Mouse (Mus musculus): ENCODE results near the gene Maml3. TPM values are rescaled to one million over a fixed set of nuclear protein-coding genes. Genes with fewer than 3 reads are reported as not detected.
A peak's percentile ranks its signal among the peaks of the same experiment; 100 is the strongest.

The Maml3 gene
- polyA plus RNA-seq, 1 experiment from 2014 or later, result 8.0 TPM

GRCm38 (mm10) chr3:52100306-52100705 is 4.6 kb downstream of the Maml3 start:
- peak overlapping the region; percentile 86 for H3K4me2 ChIP-seq (replicated peaks)
- no peaks in the 10 kb centered on the region for H3K9me3 ChIP-seq (ENCODE audit: control insufficient read depth, low read length)
- peak overlapping the region; percentile 99 for H3K27ac ChIP-seq
- no peaks in the 10 kb centered on the region for H3K36me3 ChIP-seq (replicated peaks; ENCODE audit: control insufficient read depth, insufficient read depth)
- DNase-seq (ENCODE audit: low spot score) (no peak), ATAC-seq (ENCODE audit: low FRiP score) (no peak)
- no peaks in the 10 kb centered on the region for H3K27me3 ChIP-seq (ENCODE audit: control insufficient read depth, insufficient read depth, low read length)
- H3K4me3 ChIP-seq (replicated peaks; ENCODE audit: low read length), result no peak overlapping the region
- WGBS, result 71% methylated on average over 4 of the region's 4 CpGs
- H3K4me1 ChIP-seq (replicated peaks; ENCODE audit: control insufficient read depth, insufficient read depth, low read length), result peaks cover 5% of the 10 kb centered on the region
- no peak overlapping the region for H3K9ac ChIP-seq

- Histone ChIP-seq H3K27me3 (ENCODE audit: control insufficient read depth, insufficient read depth, low read length) (no peaks in the 10 kb centered on the region), H3K9me3 (ENCODE audit: control insufficient read depth, low read length) (no peaks in the 10 kb centered on the region), H3K36me3 (replicated peaks; ENCODE audit: control insufficient read depth, insufficient read depth) (no peaks in the 10 kb centered on the region), H3K9ac (no peak overlapping the region), H3K4me2 (replicated peaks) (no peak overlapping the region), H3K4me1 (replicated peaks; ENCODE audit: control insufficient read depth, insufficient read depth, low read length) (peaks cover 5% of the 10 kb centered on the region), H3K4me3 (replicated peaks; ENCODE audit: low read length) (no peak overlapping the region), H3K27ac (no peak overlapping the region)
- ATAC-seq (ENCODE audit: low FRiP score), result no peak
- WGBS, result 92% methylated on average over 1 of the region's 1 CpGs
- no peak for DNase-seq (ENCODE audit: low spot score)
Measured at GRCm38 (mm10) chr3:52099286-52099685, 5.6 kb downstream of the Maml3 start.

GRCm38 (mm10) chr3:52091261-52091797 is 13.5 kb downstream of the Maml3 start:
- no peak overlapping the region for H3K4me2 ChIP-seq (replicated peaks)
- WGBS, result 64% methylated on average over 7 of the region's 7 CpGs
- H3K4me3 ChIP-seq (replicated peaks; ENCODE audit: low read length), result no peak overlapping the region
- no peaks in the 10 kb centered on the region for H3K9me3 ChIP-seq (ENCODE audit: control insufficient read depth, low read length)
- no peak for ATAC-seq (ENCODE audit: low FRiP score)
- no peaks in the 10 kb centered on the region for H3K27me3 ChIP-seq (ENCODE audit: control insufficient read depth, insufficient read depth, low read length)
- no peaks in the 10 kb centered on the region for H3K36me3 ChIP-seq (replicated peaks; ENCODE audit: control insufficient read depth, insufficient read depth)
- H3K4me1 ChIP-seq (replicated peaks; ENCODE audit: control insufficient read depth, insufficient read depth, low read length), result peaks cover 23% of the 10 kb centered on the region
- no peak overlapping the region for H3K9ac ChIP-seq
- DNase-seq (ENCODE audit: low spot score), result no peak
- H3K27ac ChIP-seq, result no peak overlapping the region

- H3K27ac ChIP-seq, result no peak overlapping the region
- whole genome bisulfite sequencing, result 77% methylated on average over 8 of the region's 8 CpGs
- no peaks in the 10 kb centered on the region for H3K9me3 ChIP-seq (ENCODE audit: control insufficient read depth, low read length)
- ATAC-seq (ENCODE audit: low FRiP score) (no peak), DNase-seq (ENCODE audit: low spot score) (no peak)
- H3K27me3 ChIP-seq (ENCODE audit: control insufficient read depth, insufficient read depth, low read length), result no peaks in the 10 kb centered on the region
- no peak overlapping the region for H3K4me3 ChIP-seq (replicated peaks; ENCODE audit: low read length)
- H3K4me1 ChIP-seq (replicated peaks; ENCODE audit: control insufficient read depth, insufficient read depth, low read length), result peaks cover 23% of the 10 kb centered on the region
- H3K4me2 ChIP-seq (replicated peaks), result no peak overlapping the region
- H3K9ac ChIP-seq, result no peak overlapping the region
- H3K36me3 ChIP-seq (replicated peaks; ENCODE audit: control insufficient read depth, insufficient read depth), result no peaks in the 10 kb centered on the region
Measured at GRCm38 (mm10) chr3:52090230-52090873, 14.5 kb downstream of the Maml3 start.

GRCm38 (mm10) chr3:52088458-52089341 is 16.2 kb downstream of the Maml3 start:
- no peak overlapping the region for H3K4me3 ChIP-seq (replicated peaks; ENCODE audit: low read length)
- 10% methylated on average over 19 of the region's 19 CpGs for WGBS
- H3K4me1 ChIP-seq (replicated peaks; ENCODE audit: control insufficient read depth, insufficient read depth, low read length), result peaks cover 23% of the 10 kb centered on the region

GRCm38 (mm10) chr3:52087636-52088280 is 17.1 kb downstream of the Maml3 start:
- peaks cover 23% of the 10 kb centered on the region for H3K4me1 ChIP-seq (replicated peaks; ENCODE audit: control insufficient read depth, insufficient read depth, low read length)
- H3K27me3 ChIP-seq (ENCODE audit: control insufficient read depth, insufficient read depth, low read length), result no peaks in the 10 kb centered on the region
- no peaks in the 10 kb centered on the region for H3K36me3 ChIP-seq (replicated peaks; ENCODE audit: control insufficient read depth, insufficient read depth)
- ATAC-seq (ENCODE audit: low FRiP score) (no peak; the same call in 1 of the 2 replicates), DNase-seq (ENCODE audit: low spot score) (peak; percentile 30)
- H3K4me3 ChIP-seq (replicated peaks; ENCODE audit: low read length), result no peak overlapping the region
- WGBS, result 35% methylated on average over 7 of the region's 7 CpGs
- H3K27ac ChIP-seq, result peak overlapping the region; percentile 83
- H3K9me3 ChIP-seq (ENCODE audit: control insufficient read depth, low read length), result no peaks in the 10 kb centered on the region
- H3K4me2 ChIP-seq (replicated peaks), result peak overlapping the region; percentile 39; the same call in 1 of the 2 replicates
- H3K9ac ChIP-seq, result 0 out of 2 replicates have a peak overlapping the region, but pooled peaks have one; percentile 33

More at GRCm38 (mm10) chr3:52088458-52089341, 16.2 kb downstream of the Maml3 start:
- H3K4me2 ChIP-seq (replicated peaks), result peak overlapping the region; percentile 39
- H3K27ac ChIP-seq, result peak overlapping the region; percentile 83
- DNase-seq (ENCODE audit: low spot score), result peak; percentile 88
- H3K36me3 ChIP-seq (replicated peaks; ENCODE audit: control insufficient read depth, insufficient read depth), result no peaks in the 10 kb centered on the region
- peak overlapping the region; percentile 33; the same call in 1 of the 2 replicates for H3K9ac ChIP-seq
- no peaks in the 10 kb centered on the region for H3K27me3 ChIP-seq (ENCODE audit: control insufficient read depth, insufficient read depth, low read length)
- ATAC-seq (ENCODE audit: low FRiP score), result peak; percentile 88
- no peaks in the 10 kb centered on the region for H3K9me3 ChIP-seq (ENCODE audit: control insufficient read depth, low read length)

- no peak overlapping the region for H3K9ac ChIP-seq
- no peak for ATAC-seq (ENCODE audit: low FRiP score)
- 0 out of 2 replicates have a peak, but pooled peaks cover 2% of the 10 kb centered on the region for H3K4me1 ChIP-seq (replicated peaks; ENCODE audit: control insufficient read depth, insufficient read depth, low read length)
- no peak overlapping the region for H3K4me3 ChIP-seq (replicated peaks; ENCODE audit: low read length)
- H3K36me3 ChIP-seq (replicated peaks; ENCODE audit: control insufficient read depth, insufficient read depth), result no peaks in the 10 kb centered on the region
- no peak for DNase-seq (ENCODE audit: low spot score)
- H3K27ac ChIP-seq, result no peak overlapping the region
- no peaks in the 10 kb centered on the region for H3K9me3 ChIP-seq (ENCODE audit: control insufficient read depth, low read length)
- H3K4me2 ChIP-seq (replicated peaks), result no peak overlapping the region
- WGBS, result 90% methylated on average over 2 of the region's 2 CpGs
- no peaks in the 10 kb centered on the region for H3K27me3 ChIP-seq (ENCODE audit: control insufficient read depth, insufficient read depth, low read length)
Measured at GRCm38 (mm10) chr3:52078763-52079162, 26.1 kb downstream of the Maml3 start.

GRCm38 (mm10) chr3:52073959-52074358 is 30.9 kb downstream of the Maml3 start:
- Histone ChIP-seq H3K4me1 (replicated peaks; ENCODE audit: control insufficient read depth, insufficient read depth, low read length) (peaks cover 36% of the 10 kb centered on the region), H3K4me2 (replicated peaks) (no peak overlapping the region), H3K4me3 (replicated peaks; ENCODE audit: low read length) (no peak overlapping the region), H3K36me3 (replicated peaks; ENCODE audit: control insufficient read depth, insufficient read depth) (no peaks in the 10 kb centered on the region), H3K9ac (no peak overlapping the region), H3K27ac (no peak overlapping the region), H3K9me3 (ENCODE audit: control insufficient read depth, low read length) (no peaks in the 10 kb centered on the region), H3K27me3 (ENCODE audit: control insufficient read depth, insufficient read depth, low read length) (no peaks in the 10 kb centered on the region)
- DNase-seq (ENCODE audit: low spot score) (no peak), ATAC-seq (ENCODE audit: low FRiP score) (no peak)
- WGBS, result 83% methylated on average over 6 of the region's 6 CpGs

GRCm38 (mm10) chr3:52071996-52072395 is 32.9 kb downstream of the Maml3 start:
- no peak overlapping the region for H3K4me3 ChIP-seq (replicated peaks; ENCODE audit: low read length)
- DNase-seq (ENCODE audit: low spot score) (no peak), ATAC-seq (ENCODE audit: low FRiP score) (no peak)
- H3K4me1 ChIP-seq (replicated peaks; ENCODE audit: control insufficient read depth, insufficient read depth, low read length), result peaks cover 36% of the 10 kb centered on the region
- no peak overlapping the region for H3K9ac ChIP-seq
- H3K27me3 ChIP-seq (ENCODE audit: control insufficient read depth, insufficient read depth, low read length), result no peaks in the 10 kb centered on the region
- WGBS, result 34% methylated on average over 5 of the region's 5 CpGs
- H3K9me3 ChIP-seq (ENCODE audit: control insufficient read depth, low read length), result no peaks in the 10 kb centered on the region
- no peaks in the 10 kb centered on the region for H3K36me3 ChIP-seq (replicated peaks; ENCODE audit: control insufficient read depth, insufficient read depth)
- no peak overlapping the region for H3K4me2 ChIP-seq (replicated peaks)
- H3K27ac ChIP-seq, result no peak overlapping the region
